Mouse (Mus musculus) stomach, embryonic 14.5 days (tissue): ENCODE measurements around the gene 4930579F01Rik. TPM values are rescaled to one million over a fixed set of nuclear protein-coding genes. Genes with fewer than 3 reads are reported as not detected.

Source experiments
- ATAC-seq: fragments of 200-750 bp; cut with Nextera tagmentation; 2 replicates; pipeline ENCODE4 v1.8.0; 2017; ENCODE audit warnings: low read depth, moderate TSS enrichment; ENCODE audit not compliant: insufficient number of reproducible peaks, insufficient read depth, low FRiP score
- H3K27ac ChIP-seq: fragments of 300-500 bp; sonication (generic); 2 replicates; pipeline ENCODE4 v1.5.1; 2014; ENCODE audit warnings: mild to moderate bottlenecking, low read length, moderate library complexity, mixed read lengths
- H3K27me3 ChIP-seq: fragments of 300-500 bp; sonication (generic); 2 replicates; pipeline ENCODE4 v1.6.1; 2014; ENCODE audit warnings: low read length, control low read depth, mixed read lengths; ENCODE audit not compliant: control insufficient read depth, insufficient read depth
- H3K36me3 ChIP-seq: fragments of 300-500 bp; sonication (generic); 2 replicates; pipeline ENCODE4 v1.6.1; 2014; ENCODE audit warnings: mild to moderate bottlenecking, control low read depth, low read length, moderate library complexity, mixed read lengths; ENCODE audit not compliant: control insufficient read depth, insufficient read depth
- H3K4me1 ChIP-seq: fragments of 300-500 bp; sonication (generic); 2 replicates; pipeline ENCODE4 v1.6.1; 2014; ENCODE audit warnings: low read length, control low read depth, mixed read lengths; ENCODE audit not compliant: control insufficient read depth, insufficient read depth
- H3K4me2 ChIP-seq: fragments of 300-500 bp; sonication (generic); replicated peaks from 2 replicates; pipeline ENCODE4 v1.6.1; 2014; ENCODE audit warnings: low read depth, low read length, control low read depth
- H3K4me3 ChIP-seq: fragments of 300-500 bp; sonication (generic); 2 replicates; pipeline ENCODE4 v1.5.1; 2014; ENCODE audit warnings: low read depth, low read length, control low read depth
- H3K9ac ChIP-seq: fragments of 300-500 bp; sonication (generic); replicated peaks from 2 replicates; pipeline ENCODE4 v1.6.1; 2014; ENCODE audit warnings: low read depth, mild to moderate bottlenecking, control low read depth, low read length, moderate library complexity, mixed read lengths
- H3K9me3 ChIP-seq: fragments of 300-500 bp; sonication (generic); 2 replicates; pipeline ENCODE4 v1.6.1; 2016; ENCODE audit warnings: low read depth, low read length, control low read depth; ENCODE audit not compliant: control insufficient read depth
- WGBS: fragments of 180-500 bp; shearing (Covaris S2); extraction: QIAGEN DNeasy Blood & Tissue Kit; methylation state at CpG from one replicate; pipeline ENCODE4 v1.1.7; 2014; 5-methylcytosine and 5-hydroxymethylcytosine counted together
- polyA plus RNA-seq: library from polyadenylated mRNA; unstranded; fragments of >200 nt; fragmentation: Nextera tagmentation; extraction: Ambion mirVana; gene quantifications from 2 replicates; pipeline ENCODE4 v1.2.1, GENCODE M21; 2014

The 4930579F01Rik gene
- polyA plus RNA-seq, 1 experiment from 2014 or later, result 0.80 TPM

GRCm38 (mm10) chr3:138134528-138134927 lies 59.1 kb downstream of the 4930579F01Rik start:
- Histone ChIP-seq H3K9ac (no peak overlapping the region), H3K36me3 (no peaks in the 10 kb centered on the region), H3K4me1 (no peaks in the 10 kb centered on the region), H3K9me3 (no peaks in the 10 kb centered on the region), H3K27me3 (no peaks in the 10 kb centered on the region), H3K4me3 (no peak overlapping the region), H3K27ac (no peak overlapping the region), H3K4me2 (no peak overlapping the region)
- no peak for ATAC-seq
- 76% methylated on average over 1 of the region's 1 CpGs for WGBS

DNA sequence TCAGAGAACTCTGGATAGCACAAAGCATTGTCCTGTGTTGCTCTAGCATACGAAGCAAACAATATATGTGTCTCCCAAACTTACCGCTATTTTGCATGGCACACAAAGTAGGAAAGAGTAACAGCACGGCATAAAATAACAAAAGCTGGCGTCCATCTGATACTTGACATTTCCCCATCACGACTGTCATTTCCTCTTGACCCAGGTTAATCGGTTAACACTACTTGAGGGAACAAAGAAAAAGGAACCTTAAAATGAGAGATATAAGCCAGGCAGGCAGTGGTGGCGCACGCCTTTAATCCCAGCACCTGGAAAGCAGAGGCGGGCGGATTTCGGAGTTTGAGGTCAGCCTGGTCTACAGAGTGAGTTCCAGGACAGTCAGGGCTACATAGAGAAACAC lies 59.7 kb downstream of the 4930579F01Rik start:
- H3K27ac ChIP-seq, result no peak overlapping the region
- H3K4me2 ChIP-seq, result no peak overlapping the region
- no peaks in the 10 kb centered on the region for H3K27me3 ChIP-seq
- ATAC-seq, result no peak
- no peaks in the 10 kb centered on the region for H3K36me3 ChIP-seq
- no peak overlapping the region for H3K9ac ChIP-seq
- H3K4me3 ChIP-seq, result no peak overlapping the region
- no peaks in the 10 kb centered on the region for H3K9me3 ChIP-seq
- no peaks in the 10 kb centered on the region for H3K4me1 ChIP-seq
- whole genome bisulfite sequencing, result 94% methylated on average over 11 of the region's 11 CpGs

- H3K4me3 ChIP-seq, result no peak overlapping the region
- no peak for ATAC-seq
- 93% methylated on average over 8 of the region's 8 CpGs for WGBS
Measured at GRCm38 (mm10) chr3:138133463-138133862, 60.2 kb downstream of the 4930579F01Rik start.

DNA sequence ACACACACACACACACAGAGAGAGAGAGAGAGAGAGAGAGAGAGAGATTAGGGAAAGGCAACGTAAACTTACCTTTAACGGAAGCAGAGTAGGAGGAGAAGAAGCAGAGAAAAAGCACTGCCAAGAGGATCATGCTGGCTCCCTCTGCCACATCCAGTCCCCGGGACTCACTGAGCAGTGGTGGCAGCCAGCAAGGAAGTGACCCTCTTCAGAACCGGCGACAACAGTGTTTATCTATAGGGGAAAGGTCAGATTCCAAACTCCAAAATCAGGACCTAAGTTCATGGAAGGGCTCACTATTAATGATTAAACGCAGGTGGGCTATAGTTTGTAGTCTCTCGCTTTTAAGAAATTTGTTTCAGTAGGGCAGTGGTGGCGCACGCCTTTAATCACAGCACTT lies 62.5 kb downstream of the 4930579F01Rik start:
- Histone ChIP-seq H3K9me3 (no peaks in the 10 kb centered on the region), H3K4me3 (no peak overlapping the region), H3K4me1 (no peaks in the 10 kb centered on the region), H3K4me2 (no peak overlapping the region), H3K9ac (no peak overlapping the region), H3K27ac (no peak overlapping the region), H3K27me3 (no peaks in the 10 kb centered on the region), H3K36me3 (no peaks in the 10 kb centered on the region)
- WGBS, result 44% methylated on average over 9 of the region's 9 CpGs
- ATAC-seq, result no peak

More at GRCm38 (mm10) chr3:138133463-138133862, 60.2 kb downstream of the 4930579F01Rik start:
- no peak overlapping the region for H3K9ac ChIP-seq
- H3K27ac ChIP-seq, result no peak overlapping the region
- no peaks in the 10 kb centered on the region for H3K9me3 ChIP-seq
- H3K4me1 ChIP-seq, result no peaks in the 10 kb centered on the region
- no peaks in the 10 kb centered on the region for H3K36me3 ChIP-seq
- no peak overlapping the region for H3K4me2 ChIP-seq
- H3K27me3 ChIP-seq, result no peaks in the 10 kb centered on the region

DNA sequence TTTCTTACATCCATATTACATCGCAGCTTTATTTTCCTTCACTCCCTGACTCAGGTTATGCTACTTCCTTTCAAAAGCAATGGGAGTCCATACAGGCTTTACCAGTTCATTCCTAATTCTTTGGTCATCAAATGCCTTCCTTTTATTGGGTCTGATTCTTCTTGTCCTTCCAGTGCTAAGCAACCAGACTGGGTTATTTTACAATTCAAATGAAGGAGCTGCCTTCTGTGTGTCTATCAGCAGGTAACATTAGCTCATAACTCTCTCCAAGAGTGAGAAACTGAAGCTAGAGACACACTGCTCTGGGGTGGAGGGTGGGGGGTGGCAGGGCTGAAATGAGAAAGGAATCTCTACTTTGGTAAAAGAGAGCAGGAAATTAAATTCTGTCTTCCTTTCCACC lies 62.9 kb downstream of the 4930579F01Rik start:
- H3K4me1 ChIP-seq, result no peaks in the 10 kb centered on the region
- no peak for ATAC-seq
- H3K4me3 ChIP-seq, result no peak overlapping the region
- H3K27ac ChIP-seq, result no peak overlapping the region
- no peak overlapping the region for H3K4me2 ChIP-seq
- H3K36me3 ChIP-seq, result no peaks in the 10 kb centered on the region
- H3K9me3 ChIP-seq, result no peaks in the 10 kb centered on the region
- no peaks in the 10 kb centered on the region for H3K27me3 ChIP-seq
- no peak overlapping the region for H3K9ac ChIP-seq
- WGBS, result 79% methylated on average over 1 of the region's 1 CpGs

- no peak overlapping the region for H3K4me3 ChIP-seq
- no peaks in the 10 kb centered on the region for H3K36me3 ChIP-seq
- ATAC-seq, result no peak
- no peaks in the 10 kb centered on the region for H3K4me1 ChIP-seq
- no peak overlapping the region for H3K27ac ChIP-seq
- no peaks in the 10 kb centered on the region for H3K27me3 ChIP-seq
- 81% methylated on average over 6 of the region's 6 CpGs for WGBS
- no peak overlapping the region for H3K4me2 ChIP-seq
- no peak overlapping the region for H3K9ac ChIP-seq
- no peaks in the 10 kb centered on the region for H3K9me3 ChIP-seq
Measured at GRCm38 (mm10) chr3:138129110-138129509, 64.5 kb downstream of the 4930579F01Rik start.

DNA sequence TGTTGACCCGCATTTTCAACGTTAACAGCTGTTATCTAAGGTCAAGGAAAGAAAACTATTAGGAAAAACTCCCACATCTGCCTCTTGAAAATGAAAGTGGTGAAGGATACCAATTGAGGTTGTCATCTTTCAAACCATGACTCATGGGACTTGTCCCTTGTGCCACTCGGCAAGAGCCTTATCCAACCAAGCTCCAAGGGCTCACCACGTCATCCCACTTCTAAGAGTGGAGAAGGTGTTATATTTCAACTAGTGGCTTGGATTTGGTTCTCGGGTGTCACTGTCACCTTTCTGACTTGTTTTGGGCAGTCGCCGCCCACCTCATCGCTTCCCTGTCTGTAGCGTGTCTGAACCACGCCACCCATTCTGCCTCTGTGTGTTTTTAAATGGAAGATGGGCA lies 69.8 kb downstream of the 4930579F01Rik start:
- no peak overlapping the region for H3K4me3 ChIP-seq
- H3K4me2 ChIP-seq, result no peak overlapping the region
- WGBS, result 78% methylated on average over 10 of the region's 10 CpGs
- no peak for ATAC-seq
- H3K27ac ChIP-seq, result no peak overlapping the region
- no peaks in the 10 kb centered on the region for H3K9me3 ChIP-seq
- no peak overlapping the region for H3K9ac ChIP-seq
- H3K27me3 ChIP-seq, result no peaks in the 10 kb centered on the region
- no peaks in the 10 kb centered on the region for H3K36me3 ChIP-seq
- no peaks in the 10 kb centered on the region for H3K4me1 ChIP-seq

DNA sequence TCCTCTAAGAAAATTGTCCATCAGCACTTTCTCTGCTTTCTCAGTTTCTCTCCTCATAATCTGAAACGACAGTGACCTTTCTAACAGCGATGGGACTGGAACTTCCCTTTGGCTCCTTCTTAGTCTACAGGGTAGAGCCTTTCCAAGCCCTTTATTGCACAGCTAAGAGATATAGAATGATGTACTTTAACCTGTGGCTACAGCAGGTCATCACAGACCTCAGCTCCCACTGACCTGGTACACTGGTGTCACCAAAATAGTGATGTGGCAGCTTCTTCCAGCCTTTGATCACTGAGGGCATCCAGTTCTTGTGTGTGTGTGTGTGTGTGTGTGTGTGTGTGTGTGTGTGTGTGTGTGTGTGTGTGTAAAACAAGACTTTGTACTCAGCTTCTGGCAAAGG lies 72.2 kb downstream of the 4930579F01Rik start:
- H3K9ac ChIP-seq, result no peak overlapping the region
- H3K36me3 ChIP-seq, result no peaks in the 10 kb centered on the region
- no peaks in the 10 kb centered on the region for H3K4me1 ChIP-seq
- H3K27me3 ChIP-seq, result no peaks in the 10 kb centered on the region
- H3K4me3 ChIP-seq, result no peak overlapping the region
- no peak overlapping the region for H3K4me2 ChIP-seq
- no peak for ATAC-seq
- no peak overlapping the region for H3K27ac ChIP-seq
- 91% methylated on average over 2 of the region's 2 CpGs for WGBS
- no peaks in the 10 kb centered on the region for H3K9me3 ChIP-seq

GRCm38 (mm10) chr3:138119444-138120105 lies 74.0 kb downstream of the 4930579F01Rik start:
- 78% methylated on average over 16 of the region's 16 CpGs for WGBS
- no peak overlapping the region for H3K27ac ChIP-seq

More at GRCm38 (mm10) chr3:138119444-138120105, 74.0 kb downstream of the 4930579F01Rik start:
- H3K4me3 ChIP-seq, result no peak overlapping the region
- H3K27me3 ChIP-seq, result no peaks in the 10 kb centered on the region
- no peak overlapping the region for H3K9ac ChIP-seq
- no peaks in the 10 kb centered on the region for H3K36me3 ChIP-seq
- ATAC-seq, result no peak
- no peak overlapping the region for H3K4me2 ChIP-seq
- no peaks in the 10 kb centered on the region for H3K9me3 ChIP-seq
- H3K4me1 ChIP-seq, result no peaks in the 10 kb centered on the region
